Mouse (Mus musculus): ENCODE results near the gene Lama2.
"Not testable (repeated sequence)": the region's sequence is repeated elsewhere in the genome, so short reads cannot be mapped to it uniquely, and the experiment has no call there.

Gene Lama2

DNA sequence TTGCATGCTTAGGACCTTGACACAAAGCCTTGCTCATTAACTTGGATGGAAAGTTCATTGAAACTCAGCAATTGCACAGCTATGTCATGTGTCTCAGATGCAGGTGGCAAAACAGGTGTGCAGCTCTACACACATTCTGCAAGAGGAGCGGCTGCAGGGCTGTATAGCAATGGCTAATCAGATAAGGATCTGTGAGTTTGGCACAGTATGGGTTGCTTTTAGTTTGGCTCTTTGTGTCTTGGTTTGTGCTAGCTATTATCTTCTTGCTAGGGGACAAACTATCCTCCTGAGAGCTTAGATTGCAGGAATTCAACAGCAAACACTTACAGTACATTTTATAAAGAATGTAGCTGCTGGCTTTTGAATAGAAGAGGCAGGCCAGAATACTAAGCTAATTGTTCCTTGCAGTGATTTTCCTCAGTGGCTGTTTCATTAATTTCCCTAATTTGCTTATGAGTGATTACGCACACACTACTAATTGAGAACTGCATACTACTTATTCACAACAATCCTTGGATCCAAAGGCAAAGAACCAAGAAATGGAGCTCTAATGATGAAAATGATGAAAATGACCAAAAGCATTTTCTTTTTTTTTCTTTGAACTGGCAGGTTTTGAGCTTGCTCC, 617.9 kb downstream of the Lama2 start:
- DNase-seq, result no peak

DNA sequence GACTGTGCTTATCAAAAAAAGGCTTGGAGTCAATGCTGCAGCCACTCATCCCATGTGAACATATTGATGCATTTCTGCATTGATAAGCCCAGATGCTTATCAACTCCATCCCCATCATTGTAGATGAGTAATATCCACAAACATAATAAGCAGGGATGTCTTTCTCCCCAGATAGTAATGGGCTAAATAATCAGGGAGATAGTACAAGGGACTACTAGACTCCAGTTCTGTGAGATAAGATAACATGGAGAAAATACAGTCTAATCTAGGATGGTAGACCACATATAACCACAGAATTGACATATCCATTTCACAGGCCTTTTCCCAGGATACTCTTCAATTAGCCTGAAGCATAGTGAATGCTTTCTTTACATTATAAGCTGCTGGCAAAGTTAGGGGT, 622.9 kb downstream of the Lama2 start:
- DNase-seq, result no peak

DNA sequence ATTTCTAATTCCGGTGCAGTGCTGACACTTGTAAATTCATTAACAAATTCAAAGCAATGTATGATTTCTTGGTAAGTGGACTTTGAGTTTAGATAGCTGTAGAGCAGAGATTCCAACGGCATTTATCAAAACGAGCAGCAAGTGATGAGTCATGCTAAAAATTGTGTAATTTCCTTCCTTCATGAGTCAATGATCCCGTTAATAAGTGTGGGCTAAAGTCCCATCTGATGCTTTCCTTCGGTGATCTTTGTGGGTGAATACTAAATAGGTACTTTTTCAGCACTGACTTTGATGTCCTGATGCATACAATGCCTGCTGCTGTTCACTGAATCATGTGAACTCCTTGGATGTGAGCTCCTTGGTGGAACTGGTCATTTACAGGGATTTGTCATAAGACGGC, 623.6 kb downstream of the Lama2 start:
- DNase-seq, result no peak

DNA sequence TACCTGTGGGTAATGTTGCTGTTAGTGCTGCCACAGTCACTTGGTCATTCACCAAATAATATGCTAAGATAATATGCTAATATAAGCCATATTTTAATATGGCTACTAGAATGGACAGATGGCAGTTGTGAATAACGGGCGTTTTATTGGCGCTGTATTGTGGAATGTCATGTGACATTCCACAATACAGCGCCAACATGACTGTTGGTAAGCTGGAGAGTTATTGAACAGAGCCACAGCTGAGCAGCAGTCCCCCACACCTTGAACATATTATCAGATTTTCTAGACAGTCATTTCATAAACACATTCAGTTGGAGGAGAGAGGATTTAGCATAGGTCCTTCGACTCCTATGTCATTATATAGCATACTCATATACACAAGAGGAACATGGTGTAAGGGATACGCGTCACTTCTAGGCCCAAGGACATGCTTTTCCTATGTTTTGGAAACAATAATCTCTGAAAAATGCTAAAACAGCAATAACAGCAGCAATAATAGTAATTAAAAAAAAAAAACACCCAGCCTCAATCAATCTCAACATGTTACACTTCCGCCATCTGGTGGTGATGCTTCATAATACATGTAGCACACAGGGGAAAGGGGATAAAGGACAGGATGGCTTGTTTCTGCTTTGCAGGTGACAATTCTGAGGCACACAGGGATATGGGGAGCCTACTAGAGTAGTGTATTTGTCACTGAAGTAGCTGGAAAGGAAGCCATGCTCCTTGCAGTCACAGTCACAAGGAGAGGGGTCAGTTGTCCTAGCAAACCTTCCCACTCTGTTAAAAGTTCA, 624.2 kb downstream of the Lama2 start:
- DNase-seq, result peak; percentile 22 to 36

DNA sequence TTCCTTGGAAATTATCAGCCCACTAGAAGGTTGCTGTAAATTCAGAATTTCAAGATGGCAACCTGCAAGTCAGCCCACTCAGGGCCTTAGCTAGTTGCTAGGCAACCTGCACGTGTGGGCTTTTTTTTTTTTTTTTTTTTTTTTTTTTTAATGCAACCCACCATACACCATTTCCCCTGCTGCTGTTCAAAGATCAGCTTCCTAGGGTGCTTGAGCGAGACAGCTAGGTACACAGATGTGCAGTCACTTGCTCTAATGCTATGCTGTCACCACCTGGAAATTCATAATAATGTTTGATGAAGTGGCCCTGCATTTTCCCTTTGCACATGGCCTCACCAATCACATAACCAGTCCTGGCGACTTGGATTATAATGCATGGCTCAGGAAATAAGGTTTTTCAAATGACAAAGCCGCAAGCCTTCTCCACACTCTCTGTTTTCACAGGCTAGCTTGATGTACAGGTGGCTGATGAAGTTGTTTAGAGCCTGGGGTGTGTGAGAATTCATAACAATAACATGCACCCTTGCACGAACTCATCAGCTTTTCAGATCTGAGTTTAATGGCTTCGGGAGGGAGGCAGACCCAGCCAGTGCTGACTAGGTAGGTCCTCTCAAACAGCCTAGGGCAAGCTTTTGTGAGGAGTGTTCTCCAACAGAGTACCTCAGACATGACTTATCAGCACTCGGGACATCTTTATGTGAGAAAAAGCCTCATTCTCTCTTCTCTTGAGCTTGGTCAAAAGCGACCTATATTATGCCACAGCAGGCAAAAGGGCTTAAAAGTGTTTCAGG, 625.4 kb downstream of the Lama2 start:
- DNase-seq, result no peak

DNA sequence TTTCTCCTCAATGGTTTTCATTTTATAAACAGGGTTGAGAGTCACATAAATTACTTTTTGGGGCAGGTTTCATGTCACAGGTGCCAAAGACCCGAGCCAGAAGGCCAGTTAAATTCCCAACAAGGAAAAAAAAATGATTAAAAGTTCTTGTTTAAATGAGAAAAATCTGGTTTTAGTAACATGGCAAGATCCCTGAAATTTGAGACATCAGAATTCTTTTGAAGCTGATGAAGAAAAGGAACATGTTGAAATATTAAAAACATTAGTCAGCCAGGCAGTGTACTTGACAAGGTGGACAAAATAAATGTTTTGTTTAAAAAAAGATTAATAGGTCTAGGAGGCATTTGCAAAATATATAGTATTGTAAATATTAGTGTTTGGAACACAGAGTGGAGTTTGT, 634.1 kb downstream of the Lama2 start:
- no peak for DNase-seq

DNA sequence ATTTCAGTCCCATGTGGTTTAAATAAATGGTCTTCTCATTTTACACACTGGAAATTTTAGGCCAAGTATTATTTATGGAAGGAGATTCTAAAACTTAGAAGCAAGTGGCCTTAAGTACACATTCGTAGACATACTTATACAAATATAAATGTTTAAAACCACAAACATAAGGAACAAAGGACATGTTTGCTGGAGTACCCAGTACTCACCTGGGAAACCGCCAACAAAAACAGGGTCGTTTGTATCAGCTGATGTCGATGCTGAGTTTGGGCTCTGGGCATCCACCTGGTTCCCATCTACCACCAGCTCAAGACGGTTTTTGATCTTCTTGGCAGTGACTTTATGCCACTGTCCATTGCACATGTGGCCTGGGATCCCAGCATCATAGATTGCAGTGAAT, 635.5 kb downstream of the Lama2 start:
- not testable (repeated sequence) for DNase-seq

DNA sequence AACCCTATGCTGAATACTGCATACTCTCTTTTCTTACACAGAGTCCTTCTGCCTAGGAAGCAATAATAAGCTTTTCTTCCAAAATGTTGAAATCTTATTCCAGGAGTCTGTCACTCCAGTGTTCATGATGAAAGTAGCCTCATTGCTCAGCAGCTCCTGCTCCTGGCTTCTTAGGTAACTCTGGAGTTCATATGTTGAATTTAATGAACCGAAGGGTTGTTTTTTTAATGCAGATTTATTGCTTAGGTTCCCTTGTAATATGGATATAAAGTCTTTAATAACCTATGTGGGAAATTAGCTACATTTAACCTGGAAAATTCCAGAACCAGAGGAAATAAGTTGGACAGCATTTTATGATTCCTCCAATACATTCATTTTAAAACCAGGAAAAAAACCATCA, 636.0 kb downstream of the Lama2 start:
- no peak for DNase-seq

DNA sequence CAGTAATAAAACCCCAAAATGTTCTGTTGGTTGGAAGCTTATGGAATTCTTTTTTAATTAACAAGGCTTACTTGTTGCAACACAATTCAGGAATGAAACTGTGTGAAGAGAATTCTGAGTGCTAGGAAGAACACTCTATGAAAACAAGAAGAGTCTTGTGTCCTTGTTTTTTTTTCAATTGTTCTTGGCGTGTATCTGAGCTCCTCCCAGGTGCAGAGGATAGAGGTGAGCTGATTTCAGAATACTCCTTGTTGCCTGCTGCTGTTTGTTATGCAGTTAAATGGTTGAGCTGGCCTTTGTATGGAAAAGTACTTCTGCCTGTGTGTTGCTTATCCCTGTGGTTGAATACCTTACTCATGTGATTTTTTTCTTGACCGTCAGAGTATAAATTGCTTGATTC, 636.9 kb downstream of the Lama2 start:
- no peak for DNase-seq

DNA sequence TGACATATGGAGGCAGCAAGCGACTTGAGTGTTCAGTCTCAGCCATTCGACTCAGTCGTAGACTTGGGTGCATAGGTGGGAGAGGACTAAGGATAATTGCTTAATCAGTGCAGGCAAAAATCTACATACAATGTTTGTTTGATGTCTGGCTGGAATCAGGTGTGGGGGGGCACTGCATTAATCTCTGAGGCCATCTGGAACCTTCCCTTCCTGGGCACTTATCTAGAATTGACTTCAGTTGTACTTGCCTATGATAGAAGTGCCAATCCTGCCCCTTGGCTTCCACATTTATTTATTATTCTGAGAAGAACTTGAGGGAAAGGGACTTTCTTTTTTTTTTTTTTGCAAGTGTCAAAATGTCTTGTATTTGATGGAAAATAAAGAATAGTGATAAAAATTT, 644.2 kb downstream of the Lama2 start:
- no peak for DNase-seq

DNA sequence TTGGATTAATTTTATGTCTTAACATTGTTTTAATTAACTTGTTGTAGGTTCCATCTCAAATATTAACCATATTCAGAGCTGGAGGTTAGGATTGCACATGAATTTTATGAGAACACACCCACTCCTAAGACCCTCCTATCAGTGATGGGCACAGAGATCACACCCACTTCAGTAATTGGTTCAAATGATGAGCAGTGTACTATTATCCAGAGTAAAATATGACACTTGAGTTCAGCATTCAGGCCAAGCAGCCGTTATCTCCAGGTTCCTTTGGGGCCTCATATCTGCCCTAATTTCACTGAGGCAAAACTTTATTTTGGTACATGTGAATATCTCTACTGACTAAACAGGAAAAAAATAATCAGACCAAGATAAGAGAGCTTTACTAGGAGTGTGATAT, 645.3 kb downstream of the Lama2 start:
- DNase-seq, result no peak

DNA sequence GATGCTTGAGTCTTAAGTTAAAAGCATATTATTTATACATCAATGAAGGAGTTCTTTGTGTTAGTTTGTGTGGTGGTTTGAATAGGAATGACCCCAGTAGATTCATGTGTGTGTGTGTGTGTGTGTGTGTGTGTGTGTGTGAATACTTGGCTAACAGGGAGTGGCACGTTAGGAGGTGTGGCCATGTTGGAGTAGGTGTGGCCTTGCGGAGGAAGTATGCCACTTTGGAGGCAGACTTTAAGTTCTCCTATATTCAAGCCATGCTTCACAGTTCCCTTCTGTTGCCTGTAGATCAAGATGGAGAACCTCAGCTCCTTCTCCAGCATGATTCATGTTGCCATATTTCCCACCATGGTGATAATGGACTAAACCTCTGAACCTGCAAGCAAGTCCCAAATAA, 646.0 kb downstream of the Lama2 start:
- no peak for DNase-seq

DNA sequence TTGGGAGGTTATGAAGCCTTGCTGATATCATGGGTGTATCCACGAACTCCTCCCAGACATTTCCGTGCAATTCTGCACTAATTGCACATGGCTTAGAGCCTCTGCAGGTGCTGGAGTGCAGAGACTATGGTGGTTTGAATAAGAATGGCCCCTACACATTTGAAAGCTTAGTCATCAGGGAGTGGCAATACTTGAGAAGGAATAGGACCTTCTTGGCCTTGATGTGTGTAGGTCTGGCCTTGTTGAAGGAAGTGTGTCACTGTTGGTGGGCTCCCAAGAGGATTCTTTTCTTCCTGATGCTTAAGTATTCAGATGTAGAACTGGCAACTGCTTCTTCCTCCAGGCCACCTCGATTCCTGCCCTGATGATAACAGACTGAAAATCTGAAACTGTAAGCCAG, 661.0 kb downstream of the Lama2 start:
- DNase-seq, result no peak

DNA sequence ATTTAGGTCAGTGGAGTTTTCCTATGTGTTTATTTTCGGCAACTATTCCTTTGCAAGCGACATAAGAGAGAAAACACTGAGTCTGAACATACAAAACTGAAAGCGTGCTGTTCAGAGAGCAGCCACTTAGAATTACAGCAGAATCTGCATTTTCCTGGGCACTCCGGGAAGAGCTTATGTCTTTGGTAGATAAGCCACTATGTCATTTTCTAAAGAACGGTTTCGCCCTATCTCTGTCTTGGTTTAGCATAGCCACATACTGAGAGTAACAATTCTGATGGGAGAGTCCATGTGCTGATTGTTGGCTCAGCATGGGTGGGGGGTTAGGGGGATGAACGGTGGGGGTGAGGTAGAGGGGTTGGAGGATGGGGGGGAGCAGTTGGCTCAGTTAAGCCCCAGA, 669.1 kb downstream of the Lama2 start:
- DNase-seq, result no peak

DNA sequence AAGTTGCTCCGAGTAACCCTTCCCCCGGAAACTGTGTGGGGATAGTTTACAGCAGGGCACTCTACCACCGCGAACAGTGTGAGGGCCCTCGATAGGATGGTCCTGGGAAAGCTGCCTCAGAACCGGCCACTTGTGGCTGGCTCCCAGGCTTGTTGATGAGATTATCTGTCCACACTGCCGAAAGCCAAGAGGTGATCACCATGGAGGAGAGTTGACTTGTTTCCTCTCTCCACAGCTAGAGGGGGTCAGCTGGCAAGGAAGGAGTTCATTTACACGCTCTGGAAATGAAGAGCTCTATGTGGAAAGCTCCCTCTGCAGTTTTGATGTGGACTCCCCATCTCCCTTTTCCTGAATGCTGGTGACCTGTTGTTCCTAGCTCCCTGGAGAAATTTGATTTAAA, 669.9 kb downstream of the Lama2 start:
- no peak for DNase-seq

DNA sequence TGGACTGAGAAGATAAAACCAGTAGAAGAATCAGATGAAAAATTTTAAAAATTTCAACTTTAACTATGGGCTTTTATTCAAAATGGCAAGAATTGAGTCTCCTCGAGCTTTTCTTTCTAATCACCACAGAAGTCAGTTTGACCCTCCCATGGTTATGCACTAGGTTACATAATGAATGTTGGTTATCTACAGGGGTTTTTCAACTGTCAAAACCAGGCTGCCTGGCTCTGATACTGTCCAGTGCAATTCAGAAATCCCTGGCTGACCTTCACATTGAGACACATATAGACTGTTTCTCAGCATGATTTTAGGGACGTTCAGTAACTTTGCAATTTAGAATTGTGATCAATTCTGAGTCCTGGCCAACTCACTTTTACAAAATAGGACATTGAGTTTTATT, 671.2 kb downstream of the Lama2 start:
- no peak for DNase-seq

DNA sequence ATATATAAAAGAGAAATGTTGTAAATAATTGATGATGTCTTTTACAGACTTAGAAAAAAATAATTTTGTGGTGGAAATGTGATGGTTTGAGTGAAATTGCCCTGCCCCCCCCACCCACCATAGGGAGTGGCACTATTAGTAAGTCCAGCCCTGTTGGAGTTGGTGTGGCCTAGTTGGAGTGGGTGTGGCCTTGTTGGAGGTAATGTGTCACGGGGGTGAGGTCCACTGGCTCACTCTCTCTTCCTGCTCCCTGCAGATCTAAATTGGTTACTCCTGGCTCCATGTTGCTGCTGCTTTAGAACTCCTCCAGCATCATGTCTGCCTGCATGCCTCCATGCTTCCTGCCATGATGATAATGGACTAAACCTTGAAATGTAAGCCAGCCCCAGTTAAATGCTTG, 680.0 kb downstream of the Lama2 start:
- no peak for DNase-seq

DNA sequence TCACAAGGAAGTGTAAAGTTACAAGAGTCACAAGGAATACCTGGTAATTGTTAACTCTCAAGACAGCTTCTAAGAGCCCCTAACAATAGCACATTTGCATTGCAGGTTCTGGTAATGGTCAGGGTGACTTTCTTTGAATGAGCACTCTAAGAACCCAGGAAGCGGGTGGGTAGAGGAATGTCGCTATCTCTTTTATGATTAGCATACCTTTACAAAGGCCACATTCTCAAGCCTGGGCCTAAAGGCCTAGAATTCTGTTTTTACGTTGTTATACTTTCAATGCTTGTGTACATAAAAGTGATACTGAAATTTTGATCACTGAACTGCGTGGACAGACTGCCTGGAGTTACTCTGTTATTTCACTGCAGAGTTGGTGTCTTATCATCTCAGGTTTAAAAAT, 681.1 kb downstream of the Lama2 start:
- DNase-seq, result not testable (repeated sequence)

DNA sequence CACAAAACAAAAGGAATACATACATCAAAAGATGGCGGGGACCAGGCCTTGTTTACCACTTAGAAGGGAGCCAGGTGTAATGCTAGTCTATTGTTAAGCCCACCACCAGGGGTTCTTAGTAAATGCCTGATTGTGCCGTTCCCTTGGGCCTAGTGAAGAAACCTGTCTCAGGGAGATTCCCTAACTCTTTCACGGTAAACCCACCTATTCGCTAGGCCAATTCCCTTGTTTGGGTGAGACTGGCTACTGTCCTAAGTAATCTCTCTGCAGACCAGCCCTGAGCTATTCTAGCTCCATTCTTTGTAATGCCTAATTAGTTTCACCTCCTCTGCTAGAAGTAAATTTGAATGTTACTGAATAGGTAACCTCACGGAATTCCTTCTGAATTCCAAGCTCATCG, 683.5 kb downstream of the Lama2 start:
- DNase-seq, result not testable (repeated sequence)
